Mouse (Mus musculus): Measurements from ENCODE around the gene Bpifc. TPM values are rescaled to one million over a fixed set of nuclear protein-coding genes. Genes with fewer than 3 reads are reported as not detected.
"Not testable (repeated sequence)": the region's sequence is repeated elsewhere in the genome, so short reads cannot be mapped to it uniquely, and the experiment has no call there.

Gene Bpifc
- polyA plus RNA-seq, 1 experiment from 2014 or later, result not detected

DNA sequence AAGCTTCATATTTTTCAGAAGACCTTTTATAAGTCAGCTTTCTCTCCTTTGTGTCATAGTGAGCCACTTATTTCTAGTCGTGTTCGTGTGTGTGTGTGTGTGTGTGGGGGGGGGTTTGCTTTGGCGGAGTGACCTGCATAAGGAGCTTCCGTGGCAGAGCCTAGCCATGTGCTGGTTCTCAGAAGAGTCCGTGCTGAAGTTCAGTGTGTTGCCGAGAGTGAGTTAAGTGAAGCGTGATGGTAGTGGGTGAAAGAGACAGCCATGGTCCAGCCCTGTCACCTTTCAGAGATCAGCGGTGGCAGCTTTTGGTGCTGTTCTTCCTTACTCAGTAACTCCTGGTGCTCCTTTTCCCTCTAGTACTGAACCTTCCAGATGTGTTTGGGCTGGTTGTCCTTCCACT lies 32.4 kb upstream of the Bpifc start:
- no peak for DNase-seq (ENCODE audit: low spot score)
- WGBS, result 85% methylated on average over 8 of the region's 8 CpGs
- no peak overlapping the region for H3K4me3 ChIP-seq (ENCODE audit: low read depth, low read length)

DNA sequence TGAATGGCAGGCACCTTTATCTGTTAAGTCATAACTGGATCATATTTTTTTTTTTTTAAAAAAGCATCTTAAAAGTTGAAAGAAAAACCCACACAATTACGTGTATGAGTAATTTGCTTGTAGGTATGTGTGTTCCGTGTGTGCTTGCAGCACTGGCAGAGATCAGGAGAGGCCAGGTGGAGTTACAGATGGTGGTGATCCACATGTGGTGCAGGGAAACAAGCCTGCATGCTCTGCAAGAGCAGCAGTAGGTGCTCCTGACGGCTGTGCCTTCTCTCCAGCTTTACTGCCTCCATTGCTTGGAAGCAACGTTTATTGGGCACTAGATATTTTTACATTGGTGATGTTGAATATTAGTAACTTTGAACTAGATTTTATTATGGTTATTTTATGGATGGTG lies 32.0 kb upstream of the Bpifc start:
- Histone ChIP-seq H3K4me2 (ENCODE audit: low read depth, low read length, severe bottlenecking) (no peak overlapping the region), H3K4me1 (replicated peaks; ENCODE audit: control insufficient read depth, insufficient read depth, low read length) (no peaks in the 10 kb centered on the region), H3K27me3 (ENCODE audit: control insufficient read depth, insufficient read depth, low read length) (no peaks in the 10 kb centered on the region), H3K4me3 (ENCODE audit: low read depth, low read length) (no peak overlapping the region), H3K9me3 (ENCODE audit: control insufficient read depth, low read length) (no peaks in the 10 kb centered on the region), H3K36me3 (ENCODE audit: control insufficient read depth, insufficient read depth, low read length) (no peaks in the 10 kb centered on the region), H3K9ac (ENCODE audit: low read length) (no peak overlapping the region), H3K27ac (ENCODE audit: low read depth, low read length) (no peak overlapping the region)
- no peak for ATAC-seq (replicated peaks; ENCODE audit: low FRiP score)
- no peak for DNase-seq (ENCODE audit: low spot score)
- 89% methylated on average over 4 of the region's 4 CpGs for WGBS

More for the DNA sequence above, 32.4 kb upstream of the Bpifc start:
- no peak for ATAC-seq (replicated peaks; ENCODE audit: low FRiP score)
- Histone ChIP-seq H3K9ac (ENCODE audit: low read length) (no peak overlapping the region), H3K4me1 (replicated peaks; ENCODE audit: control insufficient read depth, insufficient read depth, low read length) (no peaks in the 10 kb centered on the region), H3K4me2 (ENCODE audit: low read depth, low read length, severe bottlenecking) (no peak overlapping the region), H3K27ac (ENCODE audit: low read depth, low read length) (no peak overlapping the region), H3K9me3 (ENCODE audit: control insufficient read depth, low read length) (no peaks in the 10 kb centered on the region), H3K27me3 (ENCODE audit: control insufficient read depth, insufficient read depth, low read length) (no peaks in the 10 kb centered on the region), H3K36me3 (ENCODE audit: control insufficient read depth, insufficient read depth, low read length) (no peaks in the 10 kb centered on the region)

DNA sequence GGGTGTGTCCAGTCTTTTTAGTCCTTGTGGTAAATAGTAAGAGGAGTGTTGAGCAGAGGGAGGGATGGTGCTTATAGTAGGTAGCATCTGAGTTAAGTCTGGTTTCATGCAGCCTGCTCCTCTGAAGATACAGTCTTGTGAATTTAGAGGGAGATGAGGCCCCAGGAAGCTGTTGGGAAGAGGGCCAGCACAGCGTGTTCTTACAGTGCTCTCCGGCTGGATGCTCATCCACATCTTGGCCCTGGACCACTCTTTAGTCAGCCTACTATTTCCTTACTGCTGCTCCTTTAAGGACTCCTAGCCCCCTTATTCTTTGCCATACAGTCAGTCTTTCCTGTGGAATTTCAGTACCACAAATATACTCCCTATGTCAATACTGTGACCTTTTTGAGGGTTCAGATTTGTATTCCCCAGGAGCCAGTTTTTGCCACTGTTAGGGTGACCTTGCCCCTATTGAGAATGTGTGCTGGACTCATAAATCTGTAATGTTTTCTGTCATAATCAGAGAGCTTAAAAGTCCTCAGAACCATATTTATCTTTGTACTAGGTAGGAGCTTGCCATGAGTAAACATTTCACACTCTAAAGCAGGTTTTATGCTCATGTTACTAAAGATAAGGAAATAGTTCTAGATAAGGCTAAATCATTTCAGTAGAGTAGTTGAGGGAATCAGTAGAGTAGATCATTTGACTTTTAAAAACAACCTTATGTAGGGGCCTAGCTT lies 22.5 kb upstream of the Bpifc start:
- H3K4me3 ChIP-seq (ENCODE audit: low read depth, low read length), result no peak overlapping the region
- no peaks in the 10 kb centered on the region for H3K27me3 ChIP-seq (ENCODE audit: control insufficient read depth, insufficient read depth, low read length)
- H3K9ac ChIP-seq (ENCODE audit: low read length), result no peak overlapping the region
- ATAC-seq (replicated peaks; ENCODE audit: low FRiP score), result no peak
- no peak overlapping the region for H3K4me2 ChIP-seq (ENCODE audit: low read depth, low read length, severe bottlenecking)
- no peak overlapping the region for H3K27ac ChIP-seq (ENCODE audit: low read depth, low read length)
- WGBS, result 92% methylated on average over 2 of the region's 2 CpGs
- H3K9me3 ChIP-seq (ENCODE audit: control insufficient read depth, low read length), result no peaks in the 10 kb centered on the region
- no peaks in the 10 kb centered on the region for H3K36me3 ChIP-seq (ENCODE audit: control insufficient read depth, insufficient read depth, low read length)
- no peaks in the 10 kb centered on the region for H3K4me1 ChIP-seq (replicated peaks; ENCODE audit: control insufficient read depth, insufficient read depth, low read length)
- no peak for DNase-seq (ENCODE audit: low spot score)

DNA sequence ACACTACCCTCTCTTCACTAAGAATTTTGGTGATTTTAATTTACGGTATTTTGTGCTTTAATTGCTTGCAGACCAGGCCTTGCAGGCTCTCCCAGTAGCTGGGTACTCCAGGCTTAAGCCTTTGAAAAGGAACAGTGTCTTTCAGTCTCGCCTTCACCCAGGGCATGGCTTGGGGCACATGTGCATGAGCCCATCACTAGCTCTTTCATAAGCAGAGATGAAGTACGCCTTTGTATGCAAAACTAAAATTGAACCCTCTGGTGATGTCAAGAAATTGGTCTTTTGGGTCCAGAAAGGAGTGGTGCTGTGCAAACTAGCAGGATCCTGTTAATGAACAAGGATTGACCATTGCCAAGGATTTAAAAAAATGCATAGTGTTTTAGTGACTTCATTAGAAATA lies 20.8 kb upstream of the Bpifc start:
- Histone ChIP-seq H3K4me1 (replicated peaks; ENCODE audit: control insufficient read depth, insufficient read depth, low read length) (no peaks in the 10 kb centered on the region), H3K9ac (ENCODE audit: low read length) (no peak overlapping the region), H3K27me3 (ENCODE audit: control insufficient read depth, insufficient read depth, low read length) (no peaks in the 10 kb centered on the region), H3K4me2 (ENCODE audit: low read depth, low read length, severe bottlenecking) (no peak overlapping the region), H3K9me3 (ENCODE audit: control insufficient read depth, low read length) (no peaks in the 10 kb centered on the region), H3K36me3 (ENCODE audit: control insufficient read depth, insufficient read depth, low read length) (no peaks in the 10 kb centered on the region), H3K27ac (ENCODE audit: low read depth, low read length) (no peak overlapping the region), H3K4me3 (ENCODE audit: low read depth, low read length) (no peak overlapping the region)
- WGBS, result 69% methylated on average over 3 of the region's 3 CpGs
- DNase-seq (ENCODE audit: low spot score) (no peak), ATAC-seq (replicated peaks; ENCODE audit: low FRiP score) (no peak)

DNA sequence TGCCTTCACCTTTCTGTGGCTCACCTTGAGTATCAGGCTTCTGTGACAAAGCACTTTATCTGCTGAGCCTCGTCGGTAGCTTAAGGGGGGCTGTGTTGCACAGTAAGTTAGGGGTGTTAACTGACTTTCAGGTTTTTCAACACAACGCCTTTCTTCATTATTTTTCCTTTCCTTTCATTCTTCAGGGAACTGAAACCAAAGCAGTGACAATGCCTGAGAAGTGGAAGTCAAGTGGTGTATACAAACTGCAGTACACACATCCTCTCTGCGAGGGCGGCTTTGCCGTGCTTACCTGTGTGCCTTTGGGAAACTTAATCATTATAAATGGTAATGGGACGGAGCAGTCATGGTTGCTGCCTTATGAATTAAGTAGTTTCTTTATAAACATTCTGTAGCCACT lies 19.0 kb upstream of the Bpifc start:
- H3K4me2 ChIP-seq (ENCODE audit: low read depth, low read length, severe bottlenecking), result no peak overlapping the region
- no peak overlapping the region for H3K4me3 ChIP-seq (ENCODE audit: low read depth, low read length)
- ATAC-seq (replicated peaks; ENCODE audit: low FRiP score), result no peak
- H3K27ac ChIP-seq (ENCODE audit: low read depth, low read length), result no peak overlapping the region
- WGBS, result 95% methylated on average over 7 of the region's 7 CpGs
- H3K9ac ChIP-seq (ENCODE audit: low read length), result no peak overlapping the region
- no peaks in the 10 kb centered on the region for H3K4me1 ChIP-seq (replicated peaks; ENCODE audit: control insufficient read depth, insufficient read depth, low read length)
- no peaks in the 10 kb centered on the region for H3K27me3 ChIP-seq (ENCODE audit: control insufficient read depth, insufficient read depth, low read length)
- H3K9me3 ChIP-seq (ENCODE audit: control insufficient read depth, low read length), result no peaks in the 10 kb centered on the region
- H3K36me3 ChIP-seq (ENCODE audit: control insufficient read depth, insufficient read depth, low read length), result no peaks in the 10 kb centered on the region
- no peak for DNase-seq (ENCODE audit: low spot score)

DNA sequence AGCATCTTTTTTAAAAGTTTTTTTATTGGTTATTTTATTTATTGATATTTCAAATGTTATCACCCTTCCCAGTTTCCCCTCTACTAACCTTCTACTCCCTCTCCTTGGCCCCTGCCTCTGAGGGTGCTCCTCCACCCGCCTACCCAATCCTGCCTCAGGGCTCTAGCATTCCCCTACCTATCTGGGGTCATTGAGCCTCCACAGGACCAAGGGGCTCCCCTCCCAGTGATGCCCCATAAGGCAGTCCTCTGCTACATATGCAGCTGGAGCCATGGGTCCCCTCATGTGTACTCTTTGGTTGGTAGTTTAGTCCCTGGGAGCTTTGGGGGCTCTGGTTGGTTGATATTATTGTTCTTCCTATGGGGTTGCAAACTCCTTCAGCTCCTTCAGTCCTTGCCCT lies 15.1 kb upstream of the Bpifc start:
- not testable (repeated sequence) for H3K4me2 ChIP-seq (ENCODE audit: low read depth, low read length, severe bottlenecking); H3K4me3 ChIP-seq (ENCODE audit: low read depth, low read length); DNase-seq (ENCODE audit: low spot score); H3K9me3 ChIP-seq (ENCODE audit: control insufficient read depth, low read length); H3K36me3 ChIP-seq (ENCODE audit: control insufficient read depth, insufficient read depth, low read length); ATAC-seq (replicated peaks; ENCODE audit: low FRiP score); H3K9ac ChIP-seq (ENCODE audit: low read length); H3K27ac ChIP-seq (ENCODE audit: low read depth, low read length); H3K27me3 ChIP-seq (ENCODE audit: control insufficient read depth, insufficient read depth, low read length); H3K4me1 ChIP-seq (replicated peaks; ENCODE audit: control insufficient read depth, insufficient read depth, low read length)
- 86% methylated on average over 1 of the region's 1 CpGs for WGBS

DNA sequence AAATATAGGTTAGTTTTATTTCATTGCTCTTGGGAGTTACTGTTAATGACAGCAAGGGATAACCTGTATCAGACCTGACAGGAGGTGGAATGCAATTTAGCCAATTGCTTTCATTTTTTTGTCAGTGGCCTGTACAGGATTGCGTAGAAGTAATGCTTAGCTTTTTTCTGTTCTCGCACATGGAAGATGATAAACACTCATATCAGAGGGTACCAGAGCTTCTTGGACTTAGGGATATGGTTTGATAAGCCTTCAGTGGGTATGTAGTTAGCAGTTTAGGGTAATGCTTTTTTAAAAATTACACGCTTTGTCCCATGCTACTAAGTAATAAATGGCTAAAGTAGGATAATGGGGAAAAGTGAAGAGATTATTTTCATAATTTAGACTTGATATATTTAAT lies 14.7 kb upstream of the Bpifc start:
- Histone ChIP-seq H3K9me3 (ENCODE audit: control insufficient read depth, low read length) (no peaks in the 10 kb centered on the region), H3K27me3 (ENCODE audit: control insufficient read depth, insufficient read depth, low read length) (no peaks in the 10 kb centered on the region), H3K4me3 (ENCODE audit: low read depth, low read length) (no peak overlapping the region), H3K36me3 (ENCODE audit: control insufficient read depth, insufficient read depth, low read length) (no peaks in the 10 kb centered on the region), H3K4me1 (replicated peaks; ENCODE audit: control insufficient read depth, insufficient read depth, low read length) (no peaks in the 10 kb centered on the region), H3K27ac (ENCODE audit: low read depth, low read length) (no peak overlapping the region), H3K9ac (ENCODE audit: low read length) (no peak overlapping the region), H3K4me2 (ENCODE audit: low read depth, low read length, severe bottlenecking) (no peak overlapping the region)
- DNase-seq (ENCODE audit: low spot score), result no peak
- WGBS, result 97% methylated on average over 3 of the region's 3 CpGs
- ATAC-seq (replicated peaks; ENCODE audit: low FRiP score), result no peak

DNA sequence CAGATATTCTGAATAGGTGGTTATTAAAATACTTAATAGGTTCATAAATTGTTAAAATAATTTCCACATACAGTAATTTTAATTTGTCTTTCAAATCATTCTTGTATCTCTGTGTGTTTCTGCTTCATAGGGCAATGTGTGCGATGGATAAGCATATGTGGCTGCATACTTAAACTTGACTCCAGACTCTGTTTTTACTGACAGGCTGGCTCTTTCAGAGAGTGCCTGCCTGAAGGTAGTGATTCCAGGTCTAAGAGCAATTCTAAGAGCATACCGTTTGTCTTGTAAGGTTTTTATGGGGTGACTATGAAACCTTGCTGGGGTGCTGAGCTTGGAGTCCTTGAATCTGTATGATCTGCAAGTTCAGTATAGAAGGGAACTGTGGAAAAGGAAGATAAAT lies 14.2 kb upstream of the Bpifc start:
- 90% methylated on average over 2 of the region's 2 CpGs for WGBS
- Histone ChIP-seq H3K4me3 (ENCODE audit: low read depth, low read length) (no peak overlapping the region), H3K4me1 (replicated peaks; ENCODE audit: control insufficient read depth, insufficient read depth, low read length) (no peaks in the 10 kb centered on the region), H3K9ac (ENCODE audit: low read length) (no peak overlapping the region), H3K27ac (ENCODE audit: low read depth, low read length) (no peak overlapping the region), H3K36me3 (ENCODE audit: control insufficient read depth, insufficient read depth, low read length) (no peaks in the 10 kb centered on the region), H3K9me3 (ENCODE audit: control insufficient read depth, low read length) (no peaks in the 10 kb centered on the region), H3K4me2 (ENCODE audit: low read depth, low read length, severe bottlenecking) (no peak overlapping the region), H3K27me3 (ENCODE audit: control insufficient read depth, insufficient read depth, low read length) (no peaks in the 10 kb centered on the region)
- DNase-seq (ENCODE audit: low spot score) (no peak), ATAC-seq (replicated peaks; ENCODE audit: low FRiP score) (no peak)

DNA sequence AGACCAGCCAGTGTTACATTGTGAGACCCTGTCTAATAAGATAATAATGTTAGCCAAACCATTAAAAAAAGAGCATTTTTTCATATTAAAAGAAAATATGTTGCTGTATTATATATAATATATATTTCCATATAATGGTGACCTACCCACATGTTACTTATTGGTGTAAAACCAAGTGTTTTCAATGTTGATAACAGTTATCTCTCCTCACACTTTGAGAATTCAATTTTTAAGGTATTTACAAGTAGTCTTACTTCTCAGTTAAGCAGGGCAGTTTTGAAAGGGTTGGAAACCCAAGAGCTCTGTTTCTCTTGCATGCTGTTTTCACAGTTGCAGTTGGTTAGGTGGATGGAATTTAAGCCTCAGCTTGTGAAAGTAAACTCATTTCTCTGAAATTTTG lies 11.5 kb upstream of the Bpifc start:
- H3K36me3 ChIP-seq (ENCODE audit: control insufficient read depth, insufficient read depth, low read length), result no peaks in the 10 kb centered on the region
- no peak overlapping the region for H3K27ac ChIP-seq (ENCODE audit: low read depth, low read length)
- H3K4me3 ChIP-seq (ENCODE audit: low read depth, low read length), result no peak overlapping the region
- ATAC-seq (replicated peaks; ENCODE audit: low FRiP score) (no peak), DNase-seq (ENCODE audit: low spot score) (no peak)
- H3K9me3 ChIP-seq (ENCODE audit: control insufficient read depth, low read length), result no peaks in the 10 kb centered on the region
- H3K27me3 ChIP-seq (ENCODE audit: control insufficient read depth, insufficient read depth, low read length), result no peaks in the 10 kb centered on the region
- no peak overlapping the region for H3K4me2 ChIP-seq (ENCODE audit: low read depth, low read length, severe bottlenecking)
- no peak overlapping the region for H3K9ac ChIP-seq (ENCODE audit: low read length)
- no peaks in the 10 kb centered on the region for H3K4me1 ChIP-seq (replicated peaks; ENCODE audit: control insufficient read depth, insufficient read depth, low read length)

All from forebrain, embryonic 11.5 days (tissue).